Mouse (Mus musculus) kidney, postnatal 25 days (tissue): ENCODE results near the gene Mtch1.
A peak's percentile ranks its signal among the peaks of the same experiment; 100 is the strongest.
"Not testable (repeated sequence)": the region's sequence is repeated elsewhere in the genome, so short reads cannot be mapped to it uniquely, and the experiment has no call there.

ENCODE experiments used
- DNase-seq, 2 experiments: peaks; one replicate each; pipeline ENCODE4 v3.0.0; 2021; ENCODE audit warnings: mixed read lengths in 2 of 2

Mtch1 gene

GRCm38 (mm10) chr17:29361982-29362691 lies 14.4 kb upstream of the Mtch1 start:
- no peak for DNase-seq

GRCm38 (mm10) chr17:29360761-29361221 lies 13.1 kb upstream of the Mtch1 start, which contains the start of gene Fgd2:
Gene Fgd2, plus strand, starts transcription at chr17:29360914.
- DNase-seq = peak; percentile 32 to 61

DNA sequence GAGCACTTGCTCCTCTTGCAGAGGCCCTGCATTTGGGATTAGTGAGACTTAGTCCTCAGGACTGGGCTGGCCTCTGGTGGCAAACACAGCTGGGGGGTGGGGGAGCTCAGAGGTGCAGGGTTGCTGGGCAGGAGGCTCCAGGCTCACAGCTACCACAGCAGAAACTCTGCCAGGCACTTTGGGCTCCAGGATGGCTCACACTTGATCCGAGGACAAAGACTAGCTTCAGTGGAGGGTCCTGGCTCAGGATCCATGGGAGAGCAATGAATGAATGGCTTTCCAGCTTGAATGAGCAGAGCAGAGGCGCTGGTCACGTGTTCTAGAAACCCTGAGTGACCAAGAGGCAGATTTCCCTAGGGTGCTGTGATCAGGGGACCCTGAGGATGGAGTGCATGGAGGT lies 11.2 kb upstream of the Mtch1 start:
- no peak for DNase-seq

DNA sequence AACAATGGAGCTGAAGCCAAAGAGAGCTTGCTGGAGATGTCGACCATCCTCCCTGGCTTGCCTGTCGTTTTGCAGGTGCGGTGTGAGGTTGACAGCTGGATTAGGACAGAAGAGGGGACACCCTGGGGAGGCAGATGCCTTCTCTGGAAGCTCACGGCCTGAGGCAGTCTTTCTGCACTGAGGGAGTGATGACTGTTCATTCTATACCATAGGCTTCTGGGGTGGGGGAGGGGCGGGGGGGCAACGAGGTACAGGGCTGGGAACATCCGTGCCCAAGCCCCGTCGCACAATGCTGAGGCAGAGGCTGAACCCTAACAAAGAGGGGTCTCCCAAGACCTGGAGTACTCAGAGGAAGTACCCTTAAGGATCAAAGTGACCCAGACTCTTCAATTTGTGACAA lies 9.1 kb upstream of the Mtch1 start:
- DNase-seq = no peak

- DNase-seq = peak; percentile 81 to 93
Measured at GRCm38 (mm10) chr17:29356479-29356856, 8.7 kb upstream of the Mtch1 start.

DNA sequence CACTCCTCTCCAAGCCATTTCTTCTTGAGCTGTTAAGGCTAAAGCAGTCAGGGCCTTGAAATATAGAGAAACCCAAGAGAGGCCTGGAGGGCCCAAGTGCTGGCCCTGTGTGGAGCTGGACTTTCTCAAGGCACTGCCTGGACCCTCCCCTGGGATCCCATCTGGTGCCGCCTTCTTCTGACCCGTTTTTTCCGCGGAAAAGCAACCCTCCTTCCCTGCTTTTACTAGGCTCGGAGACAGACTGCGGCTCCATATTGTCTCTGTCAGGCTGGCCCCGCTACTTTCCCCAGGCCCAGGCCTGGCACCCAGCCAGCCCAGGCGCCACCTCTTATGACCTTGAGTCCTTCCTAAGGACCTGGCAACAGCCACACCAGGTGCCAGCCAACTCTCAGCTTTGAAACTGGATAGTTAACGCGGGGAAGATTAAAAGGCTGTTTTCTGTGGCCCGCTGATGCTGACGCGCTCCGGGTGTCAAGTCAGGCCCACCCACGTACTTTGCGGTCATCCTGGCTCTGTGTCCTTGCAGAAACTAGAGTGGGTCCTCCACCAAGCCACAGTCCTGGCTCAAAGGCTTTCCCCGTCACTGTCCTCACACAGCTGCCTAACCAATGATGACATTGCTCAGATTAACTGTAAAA lies 8.2 kb upstream of the Mtch1 start:
- DNase-seq = peak; percentile 84 to 93

DNA sequence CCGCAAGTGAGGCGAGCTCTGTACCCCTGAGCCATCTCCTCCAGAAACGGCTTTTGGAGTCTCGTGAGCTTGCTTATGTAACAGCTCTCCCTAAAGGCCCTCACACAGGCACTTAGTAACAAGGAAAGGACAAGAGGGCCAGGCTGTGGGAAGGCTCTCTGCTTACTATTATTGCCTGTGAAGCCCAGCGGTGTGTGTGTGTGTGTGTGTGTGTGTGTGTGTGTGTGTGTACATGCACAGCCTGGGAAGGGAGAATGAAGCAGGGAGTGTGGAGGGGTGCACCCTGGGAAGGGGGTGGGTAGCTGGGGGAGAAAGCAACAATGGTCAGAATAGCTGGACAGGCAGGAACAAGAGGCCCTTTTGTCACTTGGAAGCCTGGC lies 7.7 kb upstream of the Mtch1 start:
- peak; percentile 38 to 75 for DNase-seq

DNA sequence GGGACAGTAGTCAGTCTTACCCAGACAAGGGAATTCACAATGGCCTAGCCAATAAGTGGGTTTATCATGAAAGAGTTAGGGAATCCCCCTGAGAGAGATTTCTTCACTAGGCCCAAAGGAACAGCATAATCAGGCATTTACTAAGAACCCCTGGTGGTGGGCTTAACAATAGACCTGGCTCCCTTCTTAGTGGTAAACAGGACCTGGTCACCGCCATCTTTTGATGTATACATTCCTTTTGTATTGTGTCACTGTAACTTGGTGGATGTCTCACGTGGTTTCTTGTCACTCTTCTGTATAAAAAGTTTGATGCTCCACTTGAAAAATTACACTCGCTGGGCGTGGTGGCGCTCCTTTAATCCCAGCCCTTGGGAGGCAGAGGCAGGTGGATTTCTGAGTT lies 3.3 kb upstream of the Mtch1 start:
- not testable (repeated sequence) for DNase-seq

DNA sequence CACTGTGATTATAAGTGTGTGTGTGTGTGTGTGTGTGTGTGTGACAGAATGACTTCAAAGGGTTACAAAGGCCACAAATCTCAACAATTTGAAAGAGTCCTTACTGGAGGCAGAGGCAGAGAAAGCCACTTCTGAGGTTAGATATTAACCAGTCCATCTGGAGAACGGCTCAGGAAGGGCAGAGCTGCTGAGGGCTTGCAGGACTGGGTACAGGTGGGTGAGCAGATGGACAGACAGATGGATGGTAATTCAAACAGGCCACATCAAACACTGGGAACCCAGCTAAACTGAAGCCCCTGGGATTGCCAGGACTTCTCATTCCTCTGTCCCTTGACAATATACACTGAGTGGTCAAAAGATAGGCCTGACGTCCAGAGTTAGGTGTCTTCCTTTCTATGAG lies 1.3 kb upstream of the Mtch1 start:
- DNase-seq = peak in 1 of 2 experiments; percentile 60

DNA sequence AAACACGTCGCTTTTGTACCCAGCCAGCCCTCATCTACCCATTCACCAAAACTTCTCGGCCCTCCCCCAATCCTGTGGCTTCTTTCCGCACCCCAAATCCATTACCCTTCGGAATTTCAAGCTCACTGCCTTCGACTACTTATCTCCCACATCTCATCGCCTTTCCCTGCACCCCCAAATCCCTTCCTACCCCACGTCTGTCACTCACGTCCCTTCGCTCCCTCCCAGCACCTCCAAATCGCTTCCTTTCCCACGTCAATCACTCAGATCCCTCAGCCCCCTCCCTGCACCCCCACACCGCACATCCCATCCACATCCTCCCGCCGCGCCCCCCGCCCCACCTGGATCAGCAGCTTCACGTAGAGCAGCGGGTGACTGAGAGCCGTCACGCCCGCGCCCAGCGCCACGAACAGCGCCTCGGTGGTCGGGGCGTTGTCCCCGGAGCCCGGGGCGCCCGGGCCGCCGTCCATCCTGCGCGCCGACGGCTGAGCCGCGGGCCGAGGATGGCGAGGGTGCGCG lies 549 bp downstream of the Mtch1 start:
- DNase-seq = peak in 1 of 2 experiments; percentile 63

- DNase-seq = no peak
Measured at GRCm38 (mm10) chr17:29346496-29347125, 1.1 kb downstream of the Mtch1 start.

GRCm38 (mm10) chr17:29345272-29345671 lies 2.5 kb downstream of the Mtch1 start:
- no peak for DNase-seq

DNA sequence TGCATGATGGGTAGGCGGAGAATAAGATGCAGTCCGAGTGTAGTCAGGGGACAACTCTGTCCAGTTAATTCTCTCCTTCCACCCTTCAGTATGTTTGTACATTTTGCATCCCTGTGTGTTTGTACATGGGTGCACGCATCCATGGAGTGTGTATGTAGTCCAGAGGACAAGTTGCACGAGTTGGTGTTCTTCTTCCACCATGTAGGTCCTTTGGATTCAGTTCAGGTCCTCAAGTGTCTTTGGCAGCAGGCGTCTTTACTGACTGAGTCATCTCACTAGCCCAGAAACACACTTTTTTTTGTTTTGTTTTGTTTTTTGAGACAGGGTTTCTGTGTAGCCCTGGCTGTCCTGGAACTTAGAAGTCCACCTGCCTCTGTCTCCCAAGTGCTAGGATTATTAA lies 4.5 kb downstream of the Mtch1 start:
- DNase-seq = no peak

DNA sequence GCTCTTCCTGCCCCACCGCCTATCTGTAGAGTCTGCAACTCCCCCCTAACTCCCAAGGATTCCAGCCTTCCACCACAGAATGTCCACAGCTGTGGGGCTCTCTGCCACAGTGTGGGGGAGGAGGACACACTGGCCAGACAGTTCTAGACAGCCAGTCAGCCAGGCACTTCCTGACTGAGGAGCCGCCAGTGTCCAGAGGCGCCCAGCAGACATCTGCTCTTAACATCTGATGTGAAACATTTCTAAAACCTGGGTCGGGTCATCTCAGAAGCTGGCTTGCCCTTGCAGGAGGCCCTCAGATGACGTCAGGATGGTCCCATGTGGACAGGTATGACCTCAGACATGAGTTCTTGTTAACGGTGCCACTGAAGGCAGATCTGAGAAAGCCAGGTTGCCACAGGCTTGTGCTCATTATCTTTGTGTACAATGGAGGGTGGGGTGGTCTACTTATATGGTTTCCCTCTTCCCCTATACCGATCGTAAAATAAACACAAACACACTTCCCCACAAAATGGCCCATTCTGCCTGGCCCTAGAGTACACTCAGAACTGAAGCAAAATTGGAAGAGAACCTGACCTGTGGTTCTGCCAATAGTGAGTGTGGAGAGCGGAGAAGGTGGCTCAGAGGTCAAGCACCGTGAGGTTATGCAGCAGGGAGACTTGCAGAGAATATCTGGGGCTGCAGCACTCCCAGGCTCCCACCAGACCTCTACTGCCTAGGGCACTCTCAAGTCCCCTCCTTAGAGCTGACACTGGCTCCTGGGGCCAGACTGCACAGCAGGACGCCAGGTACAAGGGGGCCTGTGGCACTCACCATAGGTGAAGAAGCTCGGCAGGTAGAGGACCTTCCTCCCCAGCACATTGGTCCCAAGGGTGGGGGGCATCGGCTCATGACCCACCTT lies 5.5 kb downstream of the Mtch1 start:
- DNase-seq = peak; percentile 42 to 77

DNA sequence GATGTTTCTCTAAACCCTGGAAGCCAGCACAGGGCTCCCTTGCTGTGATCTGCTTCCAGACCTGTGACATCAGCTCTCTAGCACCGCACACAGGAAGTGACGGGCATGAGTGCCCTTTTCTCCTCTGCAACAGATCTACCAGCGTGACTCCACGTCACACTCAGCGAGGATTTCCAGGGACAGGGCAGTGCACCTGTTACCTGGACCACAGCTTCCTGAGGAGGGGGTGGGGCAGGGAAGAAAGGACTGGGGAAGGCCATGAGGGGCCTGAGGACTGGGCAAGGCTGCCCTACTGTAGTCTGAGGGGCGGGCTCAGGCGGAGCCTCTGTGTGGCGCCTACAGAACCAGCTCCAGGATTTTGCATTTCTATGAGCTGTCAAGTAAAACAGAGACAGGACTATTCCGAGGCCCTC lies 6.1 kb downstream of the Mtch1 start:
- DNase-seq = peak; percentile 57 to 84

DNA sequence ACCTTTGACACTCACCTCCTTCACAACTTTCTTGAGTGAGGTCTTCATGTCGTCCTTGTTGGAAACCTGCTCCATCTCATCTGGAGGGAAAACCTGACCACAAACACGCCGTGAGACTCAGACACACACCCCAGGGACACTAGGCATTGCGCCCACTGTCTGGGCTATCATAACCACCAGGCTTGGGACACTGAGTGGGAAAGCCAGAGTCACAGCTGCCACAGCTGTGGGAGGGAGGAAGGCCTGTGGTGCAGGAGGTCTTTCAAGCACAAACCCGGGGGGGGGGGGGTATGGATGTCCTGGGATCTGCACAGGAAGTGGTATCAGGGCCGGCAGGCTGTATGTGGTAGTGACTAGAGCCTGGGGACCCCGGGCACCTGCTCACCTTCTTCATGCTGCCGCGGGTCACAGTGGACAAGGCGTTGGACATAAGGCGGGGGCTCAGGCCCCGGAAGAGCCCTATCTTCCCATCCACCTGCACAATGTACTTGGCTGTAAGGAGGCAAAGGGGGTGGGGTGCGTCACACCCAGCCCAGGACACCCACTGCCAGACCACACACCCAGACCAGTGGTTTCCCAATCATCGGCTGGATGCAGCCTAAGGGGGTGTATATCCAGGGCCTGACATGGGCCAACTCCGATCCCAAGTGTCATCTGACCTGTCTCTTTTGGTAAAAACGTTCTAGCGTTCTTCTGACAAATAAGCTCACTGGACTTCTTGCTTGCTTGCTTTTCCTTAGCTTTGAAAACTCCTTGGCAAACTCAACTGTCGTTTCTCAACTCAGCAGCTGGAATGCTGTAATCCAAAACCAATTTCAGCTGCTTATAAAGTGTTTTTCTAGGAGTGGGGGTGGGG lies 7.1 kb downstream of the Mtch1 start:
- no peak for DNase-seq

- DNase-seq = peak; percentile 62 to 81
Measured at GRCm38 (mm10) chr17:29339170-29339768, 8.5 kb downstream of the Mtch1 start.

DNA sequence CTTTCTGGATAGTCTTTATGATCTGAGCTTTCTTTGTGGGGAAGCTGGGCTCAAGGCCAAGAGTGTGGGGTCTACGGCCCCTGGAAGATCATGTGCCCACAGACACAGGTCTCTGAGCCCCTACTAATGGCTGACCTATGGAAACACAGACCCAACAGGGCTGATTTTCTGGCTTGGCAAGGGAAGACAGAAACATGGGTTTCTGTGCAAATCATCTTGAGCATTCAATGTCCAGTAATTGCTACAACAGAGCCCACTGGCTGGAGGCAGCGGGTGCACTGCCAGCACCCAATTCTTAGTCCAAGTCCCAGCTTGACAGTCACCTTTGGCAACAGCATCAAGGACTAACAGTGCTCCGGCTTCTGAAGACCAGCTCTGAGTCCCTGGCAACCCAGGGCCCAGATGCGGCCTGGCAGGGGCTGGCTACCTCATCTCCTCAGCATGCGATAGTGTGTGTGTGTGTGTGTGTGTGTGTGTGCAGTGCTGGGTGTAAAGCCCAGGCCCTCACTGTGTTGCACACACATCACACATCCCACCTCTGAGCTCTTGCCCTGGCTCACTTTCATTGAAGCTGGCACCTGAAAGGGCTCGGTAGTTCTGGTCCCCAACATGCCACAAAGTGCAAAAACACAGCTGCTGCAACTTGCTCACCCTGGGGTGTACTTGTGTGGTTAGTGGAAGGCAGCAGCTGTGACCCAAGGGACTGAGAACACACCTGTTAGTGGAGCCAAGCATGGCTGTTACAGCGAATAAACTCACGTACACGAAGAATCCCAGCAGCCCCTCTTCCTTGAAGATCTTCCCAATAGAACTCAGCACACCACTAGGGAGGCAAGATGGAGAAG lies 9.5 kb downstream of the Mtch1 start:
- no peak for DNase-seq

DNA sequence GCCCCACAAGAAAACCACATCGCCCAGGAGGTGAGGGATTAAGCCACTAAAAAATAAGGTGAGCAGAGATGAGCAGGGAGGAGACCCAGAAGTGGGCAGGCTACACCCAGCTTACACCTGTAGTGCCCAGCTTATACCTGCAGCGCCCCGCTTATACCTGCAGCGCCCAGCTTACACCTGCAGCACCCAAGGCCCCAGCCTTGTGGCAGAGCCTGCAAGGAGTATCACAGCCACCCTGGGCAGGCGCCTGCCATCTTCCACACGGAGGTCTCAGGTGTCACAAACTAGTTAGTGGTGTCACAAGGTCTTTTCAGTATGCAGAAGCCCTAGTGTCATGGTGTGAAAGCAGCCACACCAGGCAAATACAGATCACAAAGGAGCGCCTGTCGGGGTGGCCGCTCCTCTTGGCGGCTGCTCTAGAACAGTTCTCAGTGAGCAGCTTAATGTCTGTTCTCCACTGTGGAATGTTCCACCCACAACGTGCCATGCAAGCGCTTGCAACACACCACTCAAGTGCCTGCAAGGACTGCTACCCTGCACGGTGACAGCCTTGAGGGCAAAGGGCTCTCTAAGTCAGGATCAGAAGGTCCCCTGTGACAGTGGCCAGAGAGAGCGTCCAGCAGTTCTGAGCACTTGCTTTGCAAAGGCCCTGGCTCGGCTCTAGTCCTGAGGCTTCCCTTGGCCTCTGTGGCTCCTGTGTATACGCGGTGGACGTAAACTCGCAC lies 11.3 kb downstream of the Mtch1 start:
- DNase-seq = peak in 1 of 2 experiments; percentile 41
